Mouse (Mus musculus) mouse trophoblast stem cell (cell line): ENCODE measurements around the gene Mycn.

Experiments used
- in situ Hi-C, 2 experiments: fragments of 300-500 bp; cut with MseI, MboI; formaldehyde crosslinking; loops; 2 replicates in 1 of 2; 3 replicates in 1 of 2; pipeline ENCODE4 v1.15.1; 2025

Gene Mycn

DNA sequence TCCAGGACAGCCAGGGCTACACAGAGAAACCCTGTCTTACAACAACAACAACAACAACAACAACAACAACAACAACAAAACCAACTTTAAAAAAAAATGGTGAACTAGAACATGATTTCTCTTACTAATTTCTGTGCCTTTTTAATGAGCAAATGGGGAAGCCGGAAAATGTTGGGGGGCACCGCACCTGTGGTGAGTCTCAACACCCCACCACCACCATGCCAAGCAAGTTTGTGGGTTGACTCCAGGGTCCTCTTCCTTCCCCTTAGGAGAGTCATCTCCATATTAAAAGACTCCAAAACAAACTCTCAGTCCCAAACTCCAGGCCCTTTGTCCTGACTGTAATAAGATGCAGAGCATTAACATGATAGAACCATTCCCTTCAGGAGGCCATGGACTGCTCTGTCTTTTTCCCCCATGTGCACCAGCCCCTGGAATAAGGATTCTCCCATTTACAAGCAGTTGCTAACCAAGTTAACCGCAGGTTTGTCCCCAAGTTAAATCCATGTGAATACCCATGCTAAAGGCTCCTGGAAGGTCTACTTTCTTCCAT lies 14.7 kb downstream of the Mycn start:
- in situ Hi-C loops: loop anchor here (25.0 kb wide), 2 partner anchors 315 to 515 kb away; no protein-coding TSS in a partner anchor

- in situ Hi-C loops: no loop called here
Observed at GRCm38 (mm10) chr12:12924446-12924845, 17.3 kb downstream of the Mycn start.

DNA sequence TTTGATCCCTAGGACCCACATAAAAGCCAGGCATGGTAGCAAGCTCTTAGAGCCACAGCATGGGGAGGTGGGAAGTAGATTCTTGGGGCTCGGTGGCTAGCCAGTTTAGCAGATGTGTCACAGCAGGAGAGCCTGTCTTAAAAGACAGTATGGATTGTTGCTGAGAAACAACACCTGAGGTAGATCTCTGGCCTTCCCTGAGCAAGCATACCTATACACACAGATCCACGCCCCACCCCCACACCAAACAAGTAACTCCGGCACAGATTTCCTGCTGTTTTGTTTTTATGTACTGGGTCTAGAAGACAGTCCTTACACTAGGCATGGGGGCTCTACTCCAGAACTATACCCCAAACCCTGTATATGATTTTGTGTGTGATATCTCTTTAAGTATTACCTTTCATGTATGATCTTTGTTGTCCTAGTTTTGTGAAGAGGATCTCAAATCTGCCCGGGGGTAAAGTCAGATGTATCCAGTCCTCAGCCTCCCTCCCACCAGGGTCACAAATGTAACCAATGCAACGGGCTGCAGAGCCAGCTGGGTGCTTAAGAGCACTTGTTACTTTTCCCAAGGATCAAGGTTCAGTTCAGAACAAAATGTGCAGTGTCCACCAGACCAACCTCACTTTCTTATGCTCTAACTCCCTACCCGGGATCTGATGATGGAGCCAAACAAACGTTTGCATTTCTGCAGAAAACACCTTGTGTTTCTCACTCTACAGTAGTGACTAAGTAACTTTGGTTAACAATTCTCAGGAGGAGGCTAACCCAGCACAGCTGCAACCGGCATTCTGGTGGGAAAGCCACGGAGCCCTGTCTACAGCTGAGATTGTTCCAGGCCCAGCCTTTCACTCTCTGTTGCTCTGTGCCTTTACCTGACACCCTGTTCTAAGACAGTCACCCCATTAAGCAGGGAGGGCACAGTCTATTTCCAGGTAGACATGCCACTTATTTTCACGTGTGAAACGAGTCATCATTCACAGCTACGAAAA lies 21.3 kb downstream of the Mycn start:
- in situ Hi-C loops: no loop called here

DNA sequence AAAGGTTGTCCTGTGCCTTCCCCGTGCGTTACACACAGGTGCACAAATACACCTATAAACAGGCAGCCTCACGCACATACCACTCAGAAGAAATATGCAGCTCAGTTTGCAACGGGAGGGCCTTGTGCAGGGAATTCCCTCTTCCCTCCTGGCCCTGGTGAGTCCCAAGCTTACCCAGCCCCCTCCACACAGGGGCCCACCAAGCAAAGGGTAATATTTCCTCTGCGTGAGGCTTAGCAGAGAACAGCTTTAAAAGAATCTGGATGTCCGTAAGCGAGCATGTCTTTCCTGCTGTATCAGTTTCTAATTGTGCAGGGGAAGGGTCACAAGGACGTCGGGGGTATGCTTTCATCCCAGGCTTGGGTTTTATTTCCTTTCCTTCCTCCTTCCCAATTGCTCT lies 25.4 kb downstream of the Mycn start:
- in situ Hi-C loops: no loop called here

DNA sequence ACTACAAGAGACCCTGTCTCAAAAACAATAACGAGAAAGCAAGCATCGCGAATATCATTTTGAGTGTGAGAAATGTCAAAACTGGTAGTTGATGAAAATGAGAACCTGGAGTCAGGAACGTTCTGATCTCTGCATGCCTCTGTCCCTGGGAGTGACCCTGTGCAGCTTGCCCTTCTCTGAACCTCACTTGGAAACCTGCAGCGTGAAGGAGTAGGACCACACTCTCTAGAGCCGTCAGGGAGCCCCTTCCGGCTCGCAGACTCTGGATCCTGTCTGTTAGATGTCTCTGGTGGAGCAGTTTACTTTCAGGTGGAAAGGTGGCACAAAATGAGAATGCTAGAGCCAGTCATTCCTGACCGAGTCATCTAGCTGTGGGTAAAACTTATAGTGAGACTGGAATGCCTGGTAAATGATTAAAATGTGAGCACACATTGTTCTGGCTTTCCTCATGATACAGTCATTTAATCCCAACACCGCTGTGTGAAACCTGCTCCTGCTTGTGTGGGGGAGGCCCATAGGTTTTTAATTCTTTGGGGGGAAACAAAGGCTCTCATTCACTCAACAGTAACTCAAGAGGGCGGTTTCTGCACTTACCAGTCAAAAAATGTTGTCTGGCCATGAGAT lies 31.2 kb downstream of the Mycn start:
- in situ Hi-C loops: no loop called here

- in situ Hi-C loops: no loop called here
Observed at GRCm38 (mm10) chr12:12909631-12910277, 32.0 kb downstream of the Mycn start.

DNA sequence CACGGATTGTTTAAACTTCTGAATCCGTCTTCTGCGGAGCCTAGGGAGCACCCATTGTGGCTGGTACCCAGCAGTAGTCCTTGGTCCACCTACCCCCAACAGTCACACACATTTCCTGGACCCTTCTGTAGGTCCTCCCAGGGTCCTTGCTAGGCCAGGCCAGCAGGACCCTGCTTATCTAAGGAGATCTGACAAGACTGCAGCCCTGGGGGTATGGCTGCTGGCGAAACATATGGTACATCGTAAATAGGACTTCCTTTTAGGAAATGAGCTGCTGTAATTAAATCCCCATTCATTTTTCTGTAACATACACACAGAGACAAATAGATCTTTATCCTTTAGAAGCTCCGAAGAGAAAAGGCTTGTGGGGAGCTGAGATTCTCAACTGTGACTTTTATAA lies 34.9 kb downstream of the Mycn start:
- in situ Hi-C loops: no loop called here

- in situ Hi-C loops: no loop called here
Observed at GRCm38 (mm10) chr12:12906321-12906720, 35.4 kb downstream of the Mycn start.

GRCm38 (mm10) chr12:12905117-12905516 lies 36.6 kb downstream of the Mycn start:
- in situ Hi-C loops: no loop called here

DNA sequence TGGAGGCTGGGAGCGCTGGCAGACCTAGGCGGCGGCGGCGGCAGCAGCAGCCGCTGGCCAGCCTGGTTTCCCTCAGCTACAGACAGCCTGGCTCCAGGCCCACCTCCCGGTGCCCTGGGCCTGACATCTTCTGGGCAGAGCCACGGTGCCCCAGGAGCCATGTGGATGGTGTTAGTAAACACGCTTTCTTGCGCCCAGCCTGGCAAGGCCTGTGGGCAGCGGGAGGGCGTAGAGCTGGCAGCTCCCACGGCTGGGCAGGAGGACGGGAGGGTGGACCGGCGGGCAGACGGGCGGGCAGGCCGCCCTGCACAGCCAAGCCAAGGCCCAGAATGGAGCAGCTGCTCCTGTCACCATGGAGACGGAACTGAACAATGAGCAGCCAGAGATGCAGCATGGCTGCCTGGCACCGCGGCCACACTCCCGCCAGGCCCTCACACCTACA lies 37.2 kb downstream of the Mycn start:
- in situ Hi-C loops: no loop called here

GRCm38 (mm10) chr12:12904086-12904485 lies 37.6 kb downstream of the Mycn start:
- in situ Hi-C loops: no loop called here

GRCm38 (mm10) chr12:12902403-12902802 lies 39.3 kb downstream of the Mycn start:
- in situ Hi-C loops: no loop called here

DNA sequence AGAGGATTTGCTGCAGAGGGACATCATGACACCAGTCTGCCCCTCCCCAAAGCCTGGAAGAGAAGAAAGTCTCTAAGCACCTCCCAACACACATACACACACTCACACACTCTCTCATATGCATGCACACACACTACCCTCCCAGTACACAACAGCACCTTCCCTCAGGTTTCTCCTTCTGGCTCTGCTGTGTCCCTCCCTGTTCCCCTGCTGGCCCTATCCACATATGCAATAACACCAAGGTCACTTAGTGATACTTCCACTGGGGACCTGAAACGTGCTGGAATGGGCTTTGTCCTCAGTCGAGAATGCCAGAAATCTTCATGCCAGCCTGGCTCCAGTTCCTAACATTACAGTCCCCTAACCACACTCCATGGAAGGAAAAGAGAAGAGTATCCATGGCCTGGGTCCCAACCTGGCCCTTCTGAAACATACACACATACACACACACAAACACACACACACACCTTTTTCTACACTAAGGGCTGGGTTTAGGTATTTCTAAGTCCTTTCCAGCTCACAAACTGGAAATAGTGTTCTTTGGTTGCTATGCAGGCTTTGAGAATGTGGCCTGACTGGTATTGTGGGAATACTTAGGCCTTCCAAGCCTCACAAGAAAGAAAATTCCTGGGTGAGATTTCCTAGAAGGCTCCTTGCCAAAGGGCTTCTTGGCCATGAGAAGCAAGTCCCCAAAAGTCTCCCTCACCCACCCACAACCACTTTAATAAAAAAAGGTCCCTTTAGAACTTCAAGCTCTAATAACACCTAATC lies 43.2 kb downstream of the Mycn start:
- in situ Hi-C loops: no loop called here

GRCm38 (mm10) chr12:12893986-12894385 lies 47.7 kb downstream of the Mycn start:
- in situ Hi-C loops: no loop called here

- in situ Hi-C loops: no loop called here
Observed at GRCm38 (mm10) chr12:12886191-12886889, 55.4 kb downstream of the Mycn start.
